Mouse (Mus musculus): ENCODE measurements around the gene Anks4b. TPM values are rescaled to one million over a fixed set of nuclear protein-coding genes. Genes with fewer than 3 reads are reported as not detected.

The Anks4b gene
- total and polyA plus RNA-seq, 3 experiments: 0.11 TPM; not detected in 2

- no peak overlapping the region for H3K4me3 ChIP-seq (ENCODE audit: low read depth, low read length)
- no peaks in the 10 kb centered on the region for H3K4me1 ChIP-seq (ENCODE audit: insufficient read depth, low read depth, low read length)
- ATAC-seq (ENCODE audit: extremely low read depth, insufficient number of reproducible peaks, low FRiP score, poor library complexity, severe bottlenecking) (no peak), DNase-seq (ENCODE audit: low spot score) (no peak)
- no peaks in the 10 kb centered on the region for H3K36me3 ChIP-seq (replicated peaks)
- TF ChIP-seq GATA1 (IDR thresholded peaks at IDR 0.05; ENCODE audit: borderline replicate concordance, low read length) (no peak), TAL1 (conservative IDR thresholded peaks at IDR 0.05; ENCODE audit: low read depth, low read length) (no peak), GATA2 (IDR thresholded peaks at IDR 0.05; ENCODE audit: borderline replicate concordance, low read depth, low read length) (no peak), CTCF (IDR thresholded peaks at IDR 0.05; ENCODE audit: low read depth, low read length) (no peak), POLR2AphosphoS5 (IDR thresholded peaks at IDR 0.05; ENCODE audit: insufficient replicate concordance, low read depth, low read length) (no peak)
- no peaks in the 10 kb centered on the region for H3K9me3 ChIP-seq (replicated peaks)
- no peaks in the 10 kb centered on the region for H3K27me3 ChIP-seq (ENCODE audit: insufficient read depth, low read length)
Observed at GRCm38 (mm10) chr7:120192816-120193215, 19.2 kb downstream of the Anks4b start.

DNA sequence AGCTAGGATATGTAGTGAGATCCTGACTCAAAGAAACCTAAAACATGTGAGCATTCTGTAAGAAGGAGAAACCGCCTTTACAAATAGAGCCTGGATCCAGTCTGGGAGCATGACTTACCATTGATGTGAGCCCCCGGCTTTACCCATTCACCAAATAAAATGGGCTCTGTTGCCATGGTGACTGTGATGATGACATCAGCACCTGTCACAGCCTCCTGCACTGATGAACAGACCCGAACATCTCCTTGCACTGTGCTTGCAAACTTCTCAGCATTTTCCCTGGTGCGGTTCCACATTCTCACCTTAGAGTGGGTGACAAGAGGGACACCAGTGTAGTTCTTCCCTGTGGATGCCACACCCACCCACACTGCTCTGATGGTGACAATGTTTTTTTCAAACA lies 21.5 kb downstream of the Anks4b start:
- ATAC-seq (ENCODE audit: extremely low read depth, insufficient number of reproducible peaks, low FRiP score, poor library complexity, severe bottlenecking) (no peak), DNase-seq (ENCODE audit: low spot score) (no peak)
- no peaks in the 10 kb centered on the region for H3K4me1 ChIP-seq (ENCODE audit: insufficient read depth, low read depth, low read length)
- no peaks in the 10 kb centered on the region for H3K9me3 ChIP-seq (replicated peaks)
- H3K36me3 ChIP-seq (replicated peaks): no peaks in the 10 kb centered on the region
- TF ChIP-seq GATA2 (IDR thresholded peaks at IDR 0.05; ENCODE audit: borderline replicate concordance, low read depth, low read length) (no peak), CTCF (IDR thresholded peaks at IDR 0.05; ENCODE audit: low read depth, low read length) (no peak), TAL1 (conservative IDR thresholded peaks at IDR 0.05; ENCODE audit: low read depth, low read length) (no peak), POLR2AphosphoS5 (IDR thresholded peaks at IDR 0.05; ENCODE audit: insufficient replicate concordance, low read depth, low read length) (no peak), GATA1 (IDR thresholded peaks at IDR 0.05; ENCODE audit: borderline replicate concordance, low read length) (no peak)
- no peaks in the 10 kb centered on the region for H3K27me3 ChIP-seq (ENCODE audit: insufficient read depth, low read length)
- H3K4me3 ChIP-seq (ENCODE audit: low read depth, low read length): no peak overlapping the region

DNA sequence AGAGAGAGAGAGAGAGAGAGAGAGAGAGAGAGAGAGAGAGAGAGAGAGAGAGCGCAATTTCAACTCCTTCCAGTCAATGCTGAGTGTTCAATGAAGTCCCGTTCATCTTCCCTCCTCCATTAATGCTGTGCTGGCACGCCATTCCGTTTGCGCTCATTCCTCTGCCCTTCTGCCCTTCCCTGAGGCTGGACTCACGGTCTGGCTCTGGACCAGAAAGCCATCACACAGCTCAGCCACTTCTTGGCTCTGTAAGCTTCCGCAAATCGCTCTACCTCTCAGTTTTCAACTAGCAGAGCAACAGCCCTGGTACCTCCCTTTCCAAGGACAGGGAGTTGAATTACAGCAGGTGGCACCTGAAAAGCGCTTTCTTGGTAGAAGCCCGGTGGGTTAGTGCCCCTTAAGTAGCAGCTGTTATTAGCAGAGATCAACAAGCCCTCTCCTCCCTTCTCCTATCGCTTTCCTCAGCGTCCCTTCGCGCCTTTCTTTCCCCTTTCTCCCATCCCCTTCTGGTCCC lies 27.6 kb downstream of the Anks4b start:
- Histone ChIP-seq H3K36me3 (replicated peaks) (no peaks in the 10 kb centered on the region), H3K27me3 (ENCODE audit: insufficient read depth, low read length) (no peaks in the 10 kb centered on the region), H3K4me3 (ENCODE audit: low read depth, low read length) (no peak overlapping the region), H3K4me1 (ENCODE audit: insufficient read depth, low read depth, low read length) (no peaks in the 10 kb centered on the region), H3K9me3 (replicated peaks) (no peaks in the 10 kb centered on the region)
- no peak for ATAC-seq (ENCODE audit: extremely low read depth, insufficient number of reproducible peaks, low FRiP score, poor library complexity, severe bottlenecking)
- TF ChIP-seq POLR2AphosphoS5 (IDR thresholded peaks at IDR 0.05; ENCODE audit: insufficient replicate concordance, low read depth, low read length): no peak
- TF ChIP-seq GATA1 (IDR thresholded peaks at IDR 0.05; ENCODE audit: borderline replicate concordance, low read length): no peak
- TF ChIP-seq CTCF (IDR thresholded peaks at IDR 0.05; ENCODE audit: low read depth, low read length): no peak
- TF ChIP-seq GATA2 (IDR thresholded peaks at IDR 0.05; ENCODE audit: borderline replicate concordance, low read depth, low read length): no peak
- TF ChIP-seq TAL1 (conservative IDR thresholded peaks at IDR 0.05; ENCODE audit: low read depth, low read length): no peak
- DNase-seq (ENCODE audit: low spot score): no peak

DNA sequence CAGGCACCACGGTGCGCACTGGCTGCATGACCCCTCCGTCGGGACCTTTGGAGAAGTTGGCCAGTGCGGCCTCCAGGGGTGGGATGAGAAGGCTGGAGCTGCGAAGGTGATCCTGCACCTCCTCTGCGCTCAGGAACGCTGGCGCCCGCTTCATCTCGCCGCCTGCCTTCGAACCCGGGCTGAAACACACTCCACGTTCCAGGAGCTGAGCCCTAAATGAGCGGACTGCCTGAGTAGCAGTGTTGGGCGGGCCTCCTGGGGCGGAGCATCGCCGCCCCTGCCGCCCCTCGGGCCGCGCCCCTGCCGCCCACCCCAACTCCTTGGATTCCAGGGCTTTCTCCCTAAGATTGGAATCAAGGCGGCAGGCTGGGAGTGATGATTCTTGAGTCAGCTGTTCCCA lies 28.1 kb downstream of the Anks4b start, which contains the start of gene Crym:
Gene Crym, minus strand, starts transcription at position 341 of the 400 bp plus-strand sequence.
- DNase-seq (ENCODE audit: low spot score) (no peak), ATAC-seq (ENCODE audit: extremely low read depth, insufficient number of reproducible peaks, low FRiP score, poor library complexity, severe bottlenecking) (no peak)
- Histone ChIP-seq H3K27me3 (ENCODE audit: insufficient read depth, low read length) (no peaks in the 10 kb centered on the region), H3K4me3 (ENCODE audit: low read depth, low read length) (no peak within 1 kb of the TSS), H3K9me3 (replicated peaks) (no peaks in the 10 kb centered on the region), H3K36me3 (replicated peaks) (no peaks in the 10 kb centered on the region), H3K4me1 (ENCODE audit: insufficient read depth, low read depth, low read length) (no peaks in the 10 kb centered on the region)
- TF ChIP-seq CTCF (IDR thresholded peaks at IDR 0.05; ENCODE audit: low read depth, low read length) (no peak), GATA2 (IDR thresholded peaks at IDR 0.05; ENCODE audit: borderline replicate concordance, low read depth, low read length) (no peak), GATA1 (IDR thresholded peaks at IDR 0.05; ENCODE audit: borderline replicate concordance, low read length) (no peak), POLR2AphosphoS5 (IDR thresholded peaks at IDR 0.05; ENCODE audit: insufficient replicate concordance, low read depth, low read length) (no peak), TAL1 (conservative IDR thresholded peaks at IDR 0.05; ENCODE audit: low read depth, low read length) (no peak)

GRCm38 (mm10) chr7:120203789-120204188 lies 30.1 kb downstream of the Anks4b start, which contains the start of gene Abca14:
TSS of gene Abca14 (plus strand) at chr7:120203961.
- Histone ChIP-seq H3K27me3 (ENCODE audit: insufficient read depth, low read length) (no peaks in the 10 kb centered on the region), H3K4me1 (ENCODE audit: insufficient read depth, low read depth, low read length) (no peaks in the 10 kb centered on the region), H3K4me3 (ENCODE audit: low read depth, low read length) (no peak within 1 kb of the TSS), H3K9me3 (replicated peaks) (no peaks in the 10 kb centered on the region), H3K36me3 (replicated peaks) (no peaks in the 10 kb centered on the region)
- TF ChIP-seq GATA2 (IDR thresholded peaks at IDR 0.05; ENCODE audit: borderline replicate concordance, low read depth, low read length) (no peak), TAL1 (conservative IDR thresholded peaks at IDR 0.05; ENCODE audit: low read depth, low read length) (no peak), POLR2AphosphoS5 (IDR thresholded peaks at IDR 0.05; ENCODE audit: insufficient replicate concordance, low read depth, low read length) (no peak), GATA1 (IDR thresholded peaks at IDR 0.05; ENCODE audit: borderline replicate concordance, low read length) (no peak), CTCF (IDR thresholded peaks at IDR 0.05; ENCODE audit: low read depth, low read length) (no peak)
- DNase-seq (ENCODE audit: low spot score) (no peak), ATAC-seq (ENCODE audit: extremely low read depth, insufficient number of reproducible peaks, low FRiP score, poor library complexity, severe bottlenecking) (no peak)

- H3K4me1 ChIP-seq (ENCODE audit: insufficient read depth, low read depth, low read length): no peaks in the 10 kb centered on the region
- ATAC-seq (ENCODE audit: extremely low read depth, insufficient number of reproducible peaks, low FRiP score, poor library complexity, severe bottlenecking) (no peak), DNase-seq (ENCODE audit: low spot score) (no peak)
- no peak overlapping the region for H3K4me3 ChIP-seq (ENCODE audit: low read depth, low read length)
- no peak for TF ChIP-seq GATA1 (IDR thresholded peaks at IDR 0.05; ENCODE audit: borderline replicate concordance, low read length)
- no peak for TF ChIP-seq POLR2AphosphoS5 (IDR thresholded peaks at IDR 0.05; ENCODE audit: insufficient replicate concordance, low read depth, low read length)
- no peak for TF ChIP-seq GATA2 (IDR thresholded peaks at IDR 0.05; ENCODE audit: borderline replicate concordance, low read depth, low read length)
- no peaks in the 10 kb centered on the region for H3K36me3 ChIP-seq (replicated peaks)
- no peaks in the 10 kb centered on the region for H3K9me3 ChIP-seq (replicated peaks)
- H3K27me3 ChIP-seq (ENCODE audit: insufficient read depth, low read length): no peaks in the 10 kb centered on the region
Observed at GRCm38 (mm10) chr7:120205989-120206388, 32.3 kb downstream of the Anks4b start.
